ENCODE assay signal across 25 mouse cellular contexts in genomic region chr6:87658816-87659215, GRCm38 (mm10). TPM values are rescaled to one million over a fixed set of nuclear protein-coding genes. Genes with fewer than 3 reads are reported as not detected.
DNase-seq lines count a peak whose midpoint lies in the region; ATAC-seq lines count a peak whose summit lies in the region.
"Had no signal": no experiment of that assay in that cellular context is flagged by ENCODE, and none has a peak within 500 bp of the region (broad histone marks: within the 10 kb centered on the region; RNA-seq: fewer than 3 reads in every experiment).

No protein-coding gene starts in this region.

- H3K4me3 ChIP-seq in liver, embryonic 11.5 days (ENCODE audit: low read depth, low read length), result no peak overlapping the region
- H3K4me3 ChIP-seq in liver, embryonic 12.5 days, result no peak overlapping the region
- H3K4me3 ChIP-seq in liver, embryonic 16.5 days (ENCODE audit: low read depth, low read length), result no peak overlapping the region
- H3K4me3 ChIP-seq: embryonic facial prominence, embryonic 15.5 days; forebrain, embryonic 12.5 days; heart, embryonic 10.5 days; hindbrain, embryonic 13.5 days had no signal

- intact Hi-C loops in heart, postnatal 36 days (cut with DNase I), result no loop called here

- H3K4me1 ChIP-seq in liver, embryonic 11.5 days (replicated peaks; ENCODE audit: control insufficient read depth, insufficient read depth, low read length), result peaks cover 13% of the 10 kb centered on the region
- peaks cover 48% of the 10 kb centered on the region for H3K4me1 ChIP-seq in liver, embryonic 12.5 days
- peaks cover 22% of the 10 kb centered on the region for H3K4me1 ChIP-seq in liver, embryonic 16.5 days (ENCODE audit: control insufficient read depth, low read depth, low read length)
- H3K4me1 ChIP-seq: embryonic facial prominence, embryonic 15.5 days; forebrain, embryonic 12.5 days; hindbrain, embryonic 13.5 days had no signal

- no peaks in the 10 kb centered on the region for H3K9me3 ChIP-seq in liver, embryonic 11.5 days (ENCODE audit: control insufficient read depth, low read length)
- no peaks in the 10 kb centered on the region for H3K9me3 ChIP-seq in liver, embryonic 12.5 days (replicated peaks)
- no peaks in the 10 kb centered on the region for H3K9me3 ChIP-seq in liver, embryonic 16.5 days (replicated peaks; ENCODE audit: control insufficient read depth, low read length)
- H3K9me3 ChIP-seq: embryonic facial prominence, embryonic 15.5 days; forebrain, embryonic 12.5 days; heart, embryonic 10.5 days; hindbrain, embryonic 13.5 days had no signal

- 0 out of 2 replicates have a peak overlapping the region, but pooled peaks have one; percentile 27 for H3K4me2 ChIP-seq in liver, embryonic 11.5 days
- no peak overlapping the region for H3K4me2 ChIP-seq in liver, embryonic 12.5 days
- no peak overlapping the region for H3K4me2 ChIP-seq in liver, embryonic 16.5 days (ENCODE audit: low read depth, low read length)
- H3K4me2 ChIP-seq: embryonic facial prominence, embryonic 15.5 days; forebrain, embryonic 12.5 days; hindbrain, embryonic 13.5 days had no signal

- peaks cover 15% of the 10 kb centered on the region for H3K36me3 ChIP-seq in liver, embryonic 11.5 days (ENCODE audit: control insufficient read depth, insufficient read depth, low read length)
- peaks cover 44% of the 10 kb centered on the region for H3K36me3 ChIP-seq in liver, embryonic 12.5 days
- peaks cover 9% of the 10 kb centered on the region for H3K36me3 ChIP-seq in liver, embryonic 16.5 days (ENCODE audit: control insufficient read depth, insufficient read depth)

- WGBS in liver, embryonic 11.5 days, result 61% methylated on average over 4 of the region's 4 CpGs
- 31% methylated on average over 4 of the region's 4 CpGs for WGBS in liver, embryonic 12.5 days (ENCODE audit: insufficient replicate concordance)
- WGBS in liver, embryonic 16.5 days (ENCODE audit: insufficient replicate concordance), result 29% methylated on average over 4 of the region's 4 CpGs

- no peak overlapping the region for H3K9ac ChIP-seq in liver, embryonic 11.5 days (ENCODE audit: low read depth, low read length)
- H3K9ac ChIP-seq in liver, embryonic 12.5 days, result no peak overlapping the region
- H3K9ac ChIP-seq in liver, embryonic 16.5 days (ENCODE audit: low read depth, low read length), result no peak overlapping the region
- H3K9ac ChIP-seq: embryonic facial prominence, embryonic 15.5 days; forebrain, embryonic 12.5 days; hindbrain, embryonic 13.5 days had no signal

- no peak for DNase-seq in liver, embryonic 11.5 days (ENCODE audit: low spot score)
- DNase-seq in liver, result no peak
- no peak for DNase-seq in heart, postnatal 36 days
- no peak for DNase-seq in embryo, embryonic 10 days (ENCODE audit: low spot score)
- no peak for DNase-seq in thymus, postnatal 4 days
- DNase-seq: adrenal gland, adult 2 months; adrenal gland, postnatal 36 days; B cell, adult 2 months; cerebellum, adult 11 months; cerebellum, adult 8-10 months; cerebellum, postnatal 36 days; embryo, embryonic 11 days; gastrocnemius, postnatal 10 days; heart, adult 18-20 months; heart, postnatal 10 days had no signal

- H3K27ac ChIP-seq in liver, embryonic 11.5 days (ENCODE audit: low read depth, low read length), result peak overlapping the region; percentile 39; the same call in 1 of the 2 replicates
- H3K27ac ChIP-seq in liver, embryonic 12.5 days, result peak overlapping the region; percentile 73; the same call in 1 of the 2 replicates
- H3K27ac ChIP-seq in liver, embryonic 16.5 days (ENCODE audit: low read length), result peak overlapping the region; percentile 22
- H3K27ac ChIP-seq: embryonic facial prominence, embryonic 15.5 days; forebrain, embryonic 12.5 days; heart, embryonic 10.5 days; hindbrain, embryonic 13.5 days; hindbrain, postnatal 0 days had no signal

- ATAC-seq in liver, embryonic 11.5 days (replicated peaks; ENCODE audit: low FRiP score), result peak; percentile 71
- ATAC-seq in liver, embryonic 12.5 days, result peak; percentile 72
- peak; percentile 66 for ATAC-seq in liver, embryonic 16.5 days (ENCODE audit: low read depth)
- ATAC-seq in cerebellum, adult (ENCODE audit: insufficient number of reproducible peaks, low FRiP score, low TSS enrichment), result no peak
- ATAC-seq: CD4-positive, CD25-positive, alpha-beta regulatory T cell, adult 4 months; forebrain, embryonic 16.5 days; hindbrain, postnatal 0 days had no signal

- H3K27me3 ChIP-seq in liver, embryonic 11.5 days (replicated peaks; ENCODE audit: control insufficient read depth, insufficient read depth, low read length), result no peaks in the 10 kb centered on the region
- no peaks in the 10 kb centered on the region for H3K27me3 ChIP-seq in liver, embryonic 12.5 days (replicated peaks)
- H3K27me3 ChIP-seq in liver, embryonic 16.5 days (ENCODE audit: control insufficient read depth, insufficient read depth, low read depth, low read length), result no peaks in the 10 kb centered on the region
- H3K27me3 ChIP-seq: embryonic facial prominence, embryonic 15.5 days; forebrain, embryonic 12.5 days; hindbrain, embryonic 13.5 days had no signal

RNA-seq across cellular contexts. Expression of gene Aplf, which starts 13.2 kb away (rescaled TPM):
- polyA plus RNA-seq in liver, embryonic 11.5 days (2014; fragmentation: Nextera tagmentation; extraction: Ambion mirVana), result 22.5 and 25.2 TPM in 2 replicates
- 18.9 and 19.0 TPM in 2 replicates for polyA plus RNA-seq in liver, embryonic 12.5 days (2016; fragmentation: Nextera tagmentation; extraction: Ambion mirVana)
- polyA plus RNA-seq in liver, embryonic 16.5 days (2015; fragmentation: Nextera tagmentation; extraction: Ambion mirVana), result 13.9 and 15.4 TPM in 2 replicates
- total RNA-seq in heart, postnatal 36 days (2021), result 1 to 10 TPM; 2.3 to 3.4 TPM

Comparison
In these comparisons a context has a peak if more than half of its experiments do, and no peak if none do; other contexts are left out.
1. H3K27ac ChIP-seq: peak in every context shown above with its lines; median percentile 73 in liver, embryonic 12.5 days; 39 in liver, embryonic 11.5 days; 22 in liver, embryonic 16.5 days.